Mouse (Mus musculus) erythroblast, embryonic 14.5 days (primary cell): ENCODE results near the gene Nr4a2. TPM values are rescaled to one million over a fixed set of nuclear protein-coding genes. Genes with fewer than 3 reads are reported as not detected.

Experiments used
- H3K27me3 ChIP-seq: 2 replicates; pipeline ENCODE4 v1.6.1; 2012; ENCODE audit warnings: inconsistent platforms; ENCODE audit not compliant: control insufficient read depth
- H3K36me3 ChIP-seq: 2 replicates; pipeline ENCODE4 v1.6.1; 2012; ENCODE audit warnings: mild to moderate bottlenecking, inconsistent platforms; ENCODE audit not compliant: control insufficient read depth
- H3K4me1 ChIP-seq: 2 replicates; pipeline ENCODE4 v1.6.1; 2012; ENCODE audit warnings: inconsistent platforms; ENCODE audit not compliant: control insufficient read depth
- H3K4me3 ChIP-seq: replicated peaks from 2 replicates; pipeline ENCODE3; 2012; ENCODE audit warnings: moderate library complexity, mild to moderate bottlenecking, inconsistent platforms
- H3K9me3 ChIP-seq: 2 replicates; pipeline ENCODE4 v1.6.1; 2012; ENCODE audit warnings: low read length, inconsistent platforms, mixed read lengths; ENCODE audit not compliant: control insufficient read depth
- GATA1 ChIP-seq: IDR thresholded peaks from 2 replicates; pipeline ENCODE4 v1.6.1; 2012; ENCODE audit warnings: low read length, inconsistent platforms, mixed read lengths
- TAL1 ChIP-seq: IDR thresholded peaks from 3 replicates; pipeline ENCODE4 v1.6.1; 2012; ENCODE audit warnings: low read length, inconsistent platforms, mixed read lengths
- polyA plus RNA-seq: library from polyadenylated mRNA; stranded (reverse); fragments of >175 nt; gene quantifications from 2 replicates; pipeline ENCODE4 v1.2.3, GENCODE M21; 2012

The Nr4a2 gene
- polyA plus RNA-seq = 0.03 and 0.05 TPM in 2 replicates

GRCm38 (mm10) chr2:57123991-57124840 is at the start of gene Nr4a2:
Nr4a2 (minus strand) TSS chr2:57124003.
- Histone ChIP-seq H3K4me3 (peak within 1 kb of the TSS; percentile 72), H3K36me3 (no peaks in the 10 kb centered on the region), H3K27me3 (peaks cover 14% of the 10 kb centered on the region), H3K4me1 (peaks cover 27% of the 10 kb centered on the region), H3K9me3 (no peaks in the 10 kb centered on the region)
- TF ChIP-seq GATA1 = no peak
- TF ChIP-seq TAL1 = no peak

- TF ChIP-seq GATA1 = no peak
- no peak for TF ChIP-seq TAL1
- no peaks in the 10 kb centered on the region for H3K36me3 ChIP-seq
- H3K4me3 ChIP-seq = no peak overlapping the region
- H3K27me3 ChIP-seq = no peaks in the 10 kb centered on the region
- H3K9me3 ChIP-seq = no peaks in the 10 kb centered on the region
- H3K4me1 ChIP-seq = no peaks in the 10 kb centered on the region
Observed at GRCm38 (mm10) chr2:57165416-57165815, 41.6 kb upstream of the Nr4a2 start.

GRCm38 (mm10) chr2:57156814-57157213 is 33.0 kb upstream of the Nr4a2 start:
- no peaks in the 10 kb centered on the region for H3K4me1 ChIP-seq
- H3K4me3 ChIP-seq = no peak overlapping the region
- TF ChIP-seq TAL1 = no peak
- no peak for TF ChIP-seq GATA1
- no peaks in the 10 kb centered on the region for H3K36me3 ChIP-seq
- no peaks in the 10 kb centered on the region for H3K27me3 ChIP-seq
- no peaks in the 10 kb centered on the region for H3K9me3 ChIP-seq

GRCm38 (mm10) chr2:57149796-57150195 is 26.0 kb upstream of the Nr4a2 start:
- H3K4me3 ChIP-seq = no peak overlapping the region
- TF ChIP-seq GATA1 = no peak
- no peak for TF ChIP-seq TAL1
- H3K36me3 ChIP-seq = no peaks in the 10 kb centered on the region
- no peaks in the 10 kb centered on the region for H3K4me1 ChIP-seq
- no peaks in the 10 kb centered on the region for H3K9me3 ChIP-seq
- H3K27me3 ChIP-seq = no peaks in the 10 kb centered on the region

- Histone ChIP-seq H3K27me3 (no peaks in the 10 kb centered on the region), H3K36me3 (no peaks in the 10 kb centered on the region), H3K4me3 (no peak overlapping the region), H3K4me1 (no peaks in the 10 kb centered on the region), H3K9me3 (no peaks in the 10 kb centered on the region)
- no peak for TF ChIP-seq TAL1
- TF ChIP-seq GATA1 = no peak
Observed at GRCm38 (mm10) chr2:57148231-57148630, 24.4 kb upstream of the Nr4a2 start.

GRCm38 (mm10) chr2:57145646-57146421 is 22.0 kb upstream of the Nr4a2 start:
- H3K9me3 ChIP-seq = no peaks in the 10 kb centered on the region
- H3K4me3 ChIP-seq = no peak overlapping the region
- H3K36me3 ChIP-seq = no peaks in the 10 kb centered on the region
- TF ChIP-seq TAL1 (no peak), GATA1 (no peak)
- no peaks in the 10 kb centered on the region for H3K4me1 ChIP-seq
- no peaks in the 10 kb centered on the region for H3K27me3 ChIP-seq

- TF ChIP-seq GATA1 = no peak
- no peak for TF ChIP-seq TAL1
- H3K4me3 ChIP-seq = no peak overlapping the region
- no peaks in the 10 kb centered on the region for H3K9me3 ChIP-seq
- no peaks in the 10 kb centered on the region for H3K4me1 ChIP-seq
- no peaks in the 10 kb centered on the region for H3K36me3 ChIP-seq
- no peaks in the 10 kb centered on the region for H3K27me3 ChIP-seq
Observed at GRCm38 (mm10) chr2:57138594-57138993, 14.8 kb upstream of the Nr4a2 start.

GRCm38 (mm10) chr2:57127461-57127860 is 3.7 kb upstream of the Nr4a2 start:
- H3K9me3 ChIP-seq = no peaks in the 10 kb centered on the region
- peaks cover 23% of the 10 kb centered on the region for H3K4me1 ChIP-seq
- H3K4me3 ChIP-seq = no peak overlapping the region
- TF ChIP-seq GATA1 = no peak
- no peak for TF ChIP-seq TAL1
- H3K27me3 ChIP-seq = peaks cover 14% of the 10 kb centered on the region
- H3K36me3 ChIP-seq = no peaks in the 10 kb centered on the region

GRCm38 (mm10) chr2:57125891-57126290 is 2.1 kb upstream of the Nr4a2 start:
- no peak for TF ChIP-seq TAL1
- TF ChIP-seq GATA1 = no peak
- Histone ChIP-seq H3K36me3 (no peaks in the 10 kb centered on the region), H3K4me3 (no peak overlapping the region), H3K27me3 (peaks cover 14% of the 10 kb centered on the region), H3K4me1 (peaks cover 27% of the 10 kb centered on the region), H3K9me3 (no peaks in the 10 kb centered on the region)
